Mouse (Mus musculus): ENCODE results near the gene Yy1. TPM values are rescaled to one million over a fixed set of nuclear protein-coding genes. Genes with fewer than 3 reads are reported as not detected.

Yy1 gene
- polyA plus RNA-seq, 1 experiment from 2014 or later, result 17.4 TPM

DNA sequence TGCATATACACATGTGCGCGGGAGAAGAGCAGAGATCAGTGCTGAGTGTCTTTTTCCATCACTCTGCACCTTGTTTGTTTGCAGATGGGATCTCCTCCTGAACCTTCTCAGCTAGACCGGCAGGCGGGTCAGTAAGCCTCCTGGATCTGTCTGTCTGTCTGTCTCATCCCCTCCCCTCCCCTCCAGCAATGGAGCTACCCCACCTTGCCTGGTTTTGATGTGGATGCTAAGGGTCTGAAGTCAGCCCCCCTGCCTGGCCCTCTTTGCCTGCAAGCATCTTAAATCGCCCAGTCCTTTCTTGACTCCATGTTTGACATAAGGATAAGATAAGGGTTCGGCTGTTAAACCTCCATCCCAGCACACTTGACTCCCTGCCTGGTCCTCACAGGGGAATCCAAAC, 32.8 kb upstream of the Yy1 start:
- no peak overlapping the region for H3K9ac ChIP-seq
- no peak overlapping the region for H3K4me2 ChIP-seq (replicated peaks)
- H3K27me3 ChIP-seq, result no peaks in the 10 kb centered on the region
- 85% methylated on average over 6 of the region's 6 CpGs for WGBS
- ATAC-seq (ENCODE audit: low FRiP score, low read depth), result no peak
- H3K9me3 ChIP-seq, result no peaks in the 10 kb centered on the region
- H3K36me3 ChIP-seq, result no peaks in the 10 kb centered on the region
- H3K4me3 ChIP-seq, result no peak overlapping the region
- H3K4me1 ChIP-seq, result peaks cover 3% of the 10 kb centered on the region; the same call in 1 of the 2 replicates
- H3K27ac ChIP-seq, result no peak overlapping the region

DNA sequence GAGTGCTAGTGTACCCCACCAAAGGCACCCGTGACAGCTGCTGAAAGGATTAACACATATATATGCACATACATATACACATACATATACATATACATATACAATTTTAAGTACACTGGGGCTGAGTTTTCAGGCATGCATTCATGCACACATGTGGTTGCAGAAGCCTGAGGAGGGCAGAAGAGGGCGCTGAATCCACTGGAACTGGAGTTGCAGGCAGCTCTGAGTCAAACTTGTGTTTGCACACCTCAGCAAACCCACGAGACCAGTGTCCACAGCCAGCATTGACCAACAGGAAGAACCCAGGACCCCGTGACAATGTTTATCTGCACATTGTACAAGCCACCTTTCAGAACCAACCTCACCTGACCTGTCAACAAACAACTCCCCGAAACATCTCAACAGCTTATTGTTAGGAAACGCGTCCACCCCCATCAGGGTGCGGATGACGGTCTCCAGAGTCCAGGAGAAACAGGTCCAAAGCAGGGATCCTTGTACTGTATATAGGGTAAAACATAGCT, 32.2 kb upstream of the Yy1 start:
- no peak for ATAC-seq (ENCODE audit: low FRiP score, low read depth)
- WGBS, result 73% methylated on average over 9 of the region's 9 CpGs
- no peak overlapping the region for H3K4me2 ChIP-seq (replicated peaks)

DNA sequence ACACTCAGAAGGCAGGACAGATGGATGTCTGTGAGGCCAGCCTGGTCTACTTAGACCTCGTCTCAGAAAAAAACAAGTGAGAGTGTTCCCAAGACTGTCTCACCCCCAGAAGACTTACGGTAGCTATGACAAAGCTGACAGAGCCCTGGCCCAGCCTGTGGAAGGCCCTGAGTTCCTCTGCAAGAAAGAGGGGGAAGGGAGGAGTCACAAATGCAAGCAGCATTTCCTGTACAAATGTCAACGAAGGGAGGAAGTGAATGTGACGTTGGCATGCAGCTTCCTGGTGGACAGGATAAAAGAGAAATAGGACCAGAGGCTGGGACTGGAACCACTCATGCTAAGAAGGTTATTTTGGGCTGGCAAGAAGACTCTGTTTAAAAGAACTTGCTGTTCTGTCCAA, 31.6 kb upstream of the Yy1 start:
- Histone ChIP-seq H3K4me2 (replicated peaks) (no peak overlapping the region), H3K27me3 (no peaks in the 10 kb centered on the region), H3K9me3 (no peaks in the 10 kb centered on the region), H3K4me1 (peaks cover 15% of the 10 kb centered on the region), H3K4me3 (no peak overlapping the region), H3K36me3 (no peaks in the 10 kb centered on the region), H3K9ac (no peak overlapping the region), H3K27ac (no peak overlapping the region)
- no peak for ATAC-seq (ENCODE audit: low FRiP score, low read depth)
- 61% methylated on average over 4 of the region's 4 CpGs for WGBS

More for the DNA sequence above, 32.2 kb upstream of the Yy1 start:
- peaks cover 9% of the 10 kb centered on the region for H3K4me1 ChIP-seq
- no peak overlapping the region for H3K4me3 ChIP-seq
- no peaks in the 10 kb centered on the region for H3K27me3 ChIP-seq
- no peaks in the 10 kb centered on the region for H3K9me3 ChIP-seq
- H3K36me3 ChIP-seq, result no peaks in the 10 kb centered on the region
- no peak overlapping the region for H3K27ac ChIP-seq
- H3K9ac ChIP-seq, result no peak overlapping the region

DNA sequence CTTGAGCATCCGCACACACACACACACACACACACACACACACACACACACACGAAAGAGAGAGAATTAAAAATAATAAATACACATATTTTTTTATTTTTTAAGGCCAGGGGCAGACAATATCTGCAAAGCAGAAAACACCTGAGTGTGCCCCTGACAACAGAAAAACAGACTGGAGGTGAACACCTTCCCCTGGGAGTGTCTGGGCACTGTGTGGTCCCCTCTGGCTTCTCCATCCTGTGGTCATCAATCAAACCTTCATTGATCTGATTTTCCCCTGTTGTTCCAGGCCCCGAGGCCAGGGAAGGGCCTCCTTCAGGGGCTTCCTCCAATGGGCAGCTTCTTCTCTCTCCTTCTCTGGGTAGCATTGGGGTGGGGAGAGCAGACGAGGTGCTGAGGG, 31.1 kb upstream of the Yy1 start:
- ATAC-seq (ENCODE audit: low FRiP score, low read depth), result no peak
- Histone ChIP-seq H3K36me3 (no peaks in the 10 kb centered on the region), H3K4me3 (no peak overlapping the region), H3K4me2 (replicated peaks) (no peak overlapping the region), H3K27ac (no peak overlapping the region), H3K9me3 (no peaks in the 10 kb centered on the region), H3K4me1 (peaks cover 20% of the 10 kb centered on the region), H3K9ac (no peak overlapping the region), H3K27me3 (no peaks in the 10 kb centered on the region)
- WGBS, result 74% methylated on average over 4 of the region's 4 CpGs

DNA sequence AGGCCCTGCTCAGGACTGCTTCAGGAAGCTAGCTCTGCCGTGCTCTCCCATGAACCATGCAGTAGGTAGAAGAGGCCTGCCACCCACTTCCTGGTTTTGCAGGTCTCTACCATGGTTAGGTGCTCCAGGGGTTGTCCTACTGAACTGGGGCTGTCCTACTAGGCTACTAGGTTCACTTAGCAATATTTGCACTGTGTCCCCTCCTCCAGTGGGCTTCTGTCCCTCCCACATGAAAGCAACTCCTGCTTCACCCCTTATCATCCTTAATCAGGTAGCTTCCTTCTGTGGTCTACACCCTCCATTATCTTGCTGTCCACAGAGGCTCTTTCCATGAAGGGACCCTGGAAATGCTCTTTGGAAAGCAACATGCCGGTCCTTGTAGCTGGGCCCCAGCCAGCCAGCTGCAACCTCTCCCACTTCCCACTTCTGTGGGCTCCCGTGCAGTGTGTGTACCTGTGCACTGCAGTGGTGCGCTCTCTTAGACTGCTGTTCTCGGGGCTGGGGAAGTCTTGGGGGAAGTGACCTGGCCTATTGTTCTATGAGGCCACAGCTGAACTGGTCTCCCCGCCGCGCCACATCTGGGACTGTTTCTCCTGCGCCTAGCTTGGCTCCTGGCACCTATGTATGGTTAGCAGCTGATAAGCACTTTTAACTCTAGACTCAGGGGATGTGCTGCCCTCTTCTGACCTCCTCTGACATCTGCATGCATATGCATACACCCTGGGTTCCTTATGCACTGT, 29.5 kb upstream of the Yy1 start:
- WGBS, result 68% methylated on average over 9 of the region's 9 CpGs
- no peaks in the 10 kb centered on the region for H3K9me3 ChIP-seq
- no peak for ATAC-seq (ENCODE audit: low FRiP score, low read depth)
- H3K9ac ChIP-seq, result no peak overlapping the region
- H3K4me3 ChIP-seq, result no peak overlapping the region
- H3K4me2 ChIP-seq (replicated peaks), result no peak overlapping the region
- H3K27me3 ChIP-seq, result no peaks in the 10 kb centered on the region
- no peak overlapping the region for H3K27ac ChIP-seq
- peaks cover 23% of the 10 kb centered on the region for H3K4me1 ChIP-seq
- H3K36me3 ChIP-seq, result no peaks in the 10 kb centered on the region

DNA sequence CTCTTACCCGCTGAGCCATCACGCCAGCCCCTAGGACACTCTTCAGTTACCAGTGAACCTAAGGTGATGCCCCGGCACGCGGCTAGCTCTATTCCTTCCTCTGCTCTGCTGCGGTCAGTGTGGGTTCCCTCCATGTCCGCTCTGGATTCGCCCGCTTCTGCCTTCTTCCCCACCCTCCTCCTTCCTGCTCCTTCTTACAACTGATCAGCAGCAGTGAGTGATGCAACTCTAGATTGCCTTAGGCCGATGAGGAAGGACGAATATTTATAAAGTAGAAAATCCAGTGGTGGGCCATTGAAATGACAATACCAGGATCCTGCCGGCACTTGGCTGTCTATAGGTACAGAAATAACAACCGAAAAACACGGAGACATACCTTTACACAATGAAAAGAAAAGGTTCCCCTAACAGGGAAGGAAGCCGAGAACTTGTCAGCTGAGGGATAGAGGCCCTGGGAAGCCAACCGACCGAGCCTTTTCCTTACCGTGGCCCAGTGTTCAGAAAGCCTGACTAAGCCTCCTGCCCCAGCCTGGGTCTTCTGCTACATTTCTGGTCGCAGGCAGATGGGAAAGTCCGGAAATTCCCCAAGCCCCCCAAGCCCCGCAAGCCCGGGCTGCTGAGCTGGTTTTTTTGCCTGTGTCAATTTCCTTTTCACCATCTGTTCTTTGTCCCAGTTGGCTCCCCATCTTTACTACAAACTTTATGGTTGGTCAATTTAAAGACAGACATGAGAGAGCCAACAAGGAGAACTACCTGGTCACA, 27.7 kb upstream of the Yy1 start:
- peaks cover 23% of the 10 kb centered on the region for H3K4me1 ChIP-seq
- no peaks in the 10 kb centered on the region for H3K27me3 ChIP-seq
- H3K9ac ChIP-seq, result peak overlapping the region; percentile 57
- no peaks in the 10 kb centered on the region for H3K36me3 ChIP-seq
- no peaks in the 10 kb centered on the region for H3K9me3 ChIP-seq
- ATAC-seq (ENCODE audit: low FRiP score, low read depth), result no peak
- 68% methylated on average over 22 of the region's 22 CpGs for WGBS
- H3K4me2 ChIP-seq (replicated peaks), result peak overlapping the region; percentile 63
- peak overlapping the region; percentile 87 for H3K27ac ChIP-seq
- H3K4me3 ChIP-seq, result peak overlapping the region; percentile 37

DNA sequence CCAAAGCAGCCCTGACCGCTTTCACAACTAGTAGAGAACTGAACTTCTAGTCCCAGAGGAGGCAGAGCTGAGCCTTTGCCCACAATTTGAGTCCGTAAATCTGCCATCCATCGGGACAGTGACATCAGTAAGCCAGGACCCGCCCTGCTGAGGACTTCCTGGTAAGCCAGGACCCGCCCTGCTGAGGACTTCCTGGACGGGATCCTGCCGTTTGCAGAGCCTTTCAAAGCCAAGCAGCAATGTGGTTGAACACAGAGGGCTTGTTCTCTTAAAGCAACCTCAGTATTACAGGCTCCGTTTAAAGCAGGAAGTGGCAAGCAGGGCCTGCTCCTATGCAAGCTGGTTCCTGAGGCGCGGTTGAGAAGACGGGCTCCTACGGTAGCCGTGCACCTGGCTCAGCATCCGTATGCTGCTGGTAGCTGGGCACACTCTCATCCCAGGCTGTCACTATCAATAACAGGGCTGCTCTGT, 27.0 kb upstream of the Yy1 start:
- Histone ChIP-seq H3K4me3 (peak overlapping the region; percentile 37), H3K36me3 (no peaks in the 10 kb centered on the region), H3K9ac (peak overlapping the region; percentile 57), H3K27ac (peak overlapping the region; percentile 87), H3K27me3 (no peaks in the 10 kb centered on the region), H3K4me1 (peaks cover 23% of the 10 kb centered on the region), H3K4me2 (replicated peaks) (peak overlapping the region; percentile 63), H3K9me3 (no peaks in the 10 kb centered on the region)
- WGBS, result 15% methylated on average over 14 of the region's 14 CpGs
- ATAC-seq (ENCODE audit: low FRiP score, low read depth), result peak; percentile 76

DNA sequence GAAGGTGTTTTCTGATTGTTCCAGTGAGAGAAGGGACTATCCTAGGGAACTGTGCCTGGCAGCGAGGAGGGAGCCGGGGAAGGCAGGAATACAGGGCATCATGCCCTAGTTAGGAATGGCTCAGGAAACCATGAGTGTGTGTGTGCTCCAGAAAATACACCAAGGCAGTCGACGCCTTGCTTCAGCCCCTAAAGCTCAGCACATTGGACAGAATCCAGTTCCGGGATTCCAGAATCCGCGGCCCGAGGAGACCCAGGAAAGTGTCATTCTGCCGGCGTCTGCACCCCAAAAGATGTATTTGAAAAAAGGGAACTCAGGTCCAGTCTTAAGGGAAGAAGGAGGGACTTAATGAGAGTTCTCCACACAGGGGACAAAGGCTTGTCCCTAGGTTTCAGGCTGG, 26.5 kb upstream of the Yy1 start:
- Histone ChIP-seq H3K9ac (peak overlapping the region; percentile 57), H3K4me2 (replicated peaks) (peak overlapping the region; percentile 63), H3K4me3 (peak overlapping the region; percentile 37), H3K36me3 (no peaks in the 10 kb centered on the region), H3K27ac (peak overlapping the region; percentile 87), H3K9me3 (no peaks in the 10 kb centered on the region), H3K27me3 (no peaks in the 10 kb centered on the region), H3K4me1 (peaks cover 23% of the 10 kb centered on the region)
- 58% methylated on average over 10 of the region's 10 CpGs for WGBS
- no peak for ATAC-seq (ENCODE audit: low FRiP score, low read depth)

DNA sequence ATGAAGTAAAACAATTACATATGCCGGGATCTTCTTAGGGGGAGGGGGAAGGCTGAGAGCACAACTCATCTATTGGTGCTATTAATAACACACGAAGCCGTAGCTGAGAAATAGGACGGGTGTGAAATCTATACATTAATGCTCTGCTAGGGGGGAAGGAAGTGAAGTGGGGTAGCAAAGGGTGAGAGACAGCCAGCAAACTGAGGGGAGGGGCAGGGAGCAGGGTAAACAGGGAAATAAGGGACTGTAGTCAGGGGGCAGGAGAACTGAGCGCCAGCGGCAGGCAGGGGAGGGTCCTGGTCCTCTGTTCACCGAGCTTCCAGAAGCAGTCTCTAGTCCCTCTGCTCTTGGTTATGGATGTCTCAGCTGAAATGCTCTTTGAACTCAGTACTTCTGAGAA, 25.9 kb upstream of the Yy1 start:
- Histone ChIP-seq H3K9ac (no peak overlapping the region), H3K4me2 (replicated peaks) (peak overlapping the region; percentile 63), H3K9me3 (no peaks in the 10 kb centered on the region), H3K4me1 (peaks cover 23% of the 10 kb centered on the region), H3K27ac (no peak overlapping the region; the same call in 1 of the 2 replicates), H3K4me3 (no peak overlapping the region), H3K27me3 (no peaks in the 10 kb centered on the region), H3K36me3 (no peaks in the 10 kb centered on the region)
- WGBS, result 57% methylated on average over 7 of the region's 7 CpGs
- ATAC-seq (ENCODE audit: low FRiP score, low read depth), result no peak

DNA sequence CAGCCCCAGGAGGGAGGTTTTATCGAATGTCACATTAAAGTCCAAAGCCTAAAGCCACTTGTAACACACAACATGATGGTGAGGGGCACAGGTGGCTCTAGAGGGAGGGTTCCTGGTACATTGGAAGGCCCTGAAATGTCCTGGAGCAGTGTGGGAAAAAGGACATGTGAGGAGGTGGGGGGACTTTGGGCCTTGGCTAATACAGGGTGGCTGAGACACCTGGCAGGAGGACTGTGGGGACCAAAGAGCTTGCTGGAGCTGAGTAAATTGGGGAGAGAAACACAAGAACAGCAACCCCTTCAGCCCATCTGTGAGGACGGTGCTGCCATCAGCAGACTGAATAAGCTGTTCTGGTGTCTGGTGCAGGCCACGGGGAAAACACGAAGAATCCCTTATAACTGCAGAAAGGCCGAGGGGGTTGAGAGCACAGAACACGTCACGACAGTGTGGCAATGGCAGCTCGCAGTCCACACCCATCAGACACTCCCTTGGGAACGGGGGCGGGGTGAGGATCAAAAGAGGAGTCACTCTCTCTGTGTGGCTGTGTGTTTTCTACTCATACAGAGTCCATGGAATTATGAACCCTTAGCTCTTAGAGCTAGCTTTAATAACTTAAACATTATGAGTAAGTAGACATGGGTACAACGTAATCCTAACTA, 24.4 kb upstream of the Yy1 start:
- H3K27me3 ChIP-seq, result no peaks in the 10 kb centered on the region
- WGBS, result 81% methylated on average over 11 of the region's 11 CpGs
- no peak overlapping the region for H3K4me3 ChIP-seq
- no peak overlapping the region for H3K4me2 ChIP-seq (replicated peaks)
- H3K36me3 ChIP-seq, result no peaks in the 10 kb centered on the region; the same call in 1 of the 2 replicates
- peaks cover 23% of the 10 kb centered on the region for H3K4me1 ChIP-seq
- ATAC-seq (ENCODE audit: low FRiP score, low read depth), result no peak
- no peaks in the 10 kb centered on the region for H3K9me3 ChIP-seq
- H3K9ac ChIP-seq, result no peak overlapping the region
- no peak overlapping the region for H3K27ac ChIP-seq

DNA sequence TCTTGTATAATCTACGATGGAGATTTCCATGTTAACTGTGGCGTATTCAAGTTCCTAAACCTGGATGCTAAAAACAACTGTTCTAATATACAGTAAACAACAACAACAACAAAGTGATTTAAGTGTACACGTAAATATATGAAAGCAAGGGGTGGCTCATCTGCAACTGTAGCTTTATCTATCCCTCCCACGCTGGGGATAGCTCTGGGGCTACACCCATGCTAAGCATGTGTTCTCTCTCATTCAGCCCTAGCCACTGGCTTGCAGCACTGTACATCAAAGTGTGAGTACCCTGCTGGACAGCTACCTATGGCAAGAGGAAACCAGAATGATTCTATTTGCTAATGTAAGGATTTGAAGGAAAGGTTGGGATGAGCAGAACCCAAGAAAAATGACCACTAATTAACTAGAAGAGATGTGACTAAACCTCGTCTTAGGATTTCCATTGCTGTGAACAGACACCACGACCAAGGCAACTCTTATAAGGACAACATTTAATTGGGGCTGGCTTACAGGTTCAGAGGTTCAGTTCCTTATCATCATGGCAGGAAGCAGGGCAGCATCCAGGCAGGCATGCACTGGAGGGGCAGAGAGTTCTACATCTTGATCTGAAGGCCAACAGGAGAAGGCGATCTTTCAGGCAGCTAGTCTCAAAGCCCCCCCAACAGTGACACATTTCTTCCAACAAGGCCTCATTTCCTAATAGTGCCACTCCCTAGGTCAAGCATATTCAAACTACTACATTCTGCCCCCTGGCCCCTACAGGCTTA, 12.5 kb upstream of the Yy1 start:
- WGBS, result 94% methylated on average over 7 of the region's 7 CpGs
- peaks cover 21% of the 10 kb centered on the region for H3K9me3 ChIP-seq
- H3K27me3 ChIP-seq, result no peaks in the 10 kb centered on the region
- no peak overlapping the region for H3K4me2 ChIP-seq (replicated peaks)
- peaks cover 67% of the 10 kb centered on the region for H3K36me3 ChIP-seq
- no peak overlapping the region for H3K9ac ChIP-seq
- no peaks in the 10 kb centered on the region for H3K4me1 ChIP-seq
- no peak overlapping the region for H3K4me3 ChIP-seq
- no peak overlapping the region for H3K27ac ChIP-seq
- ATAC-seq (ENCODE audit: low FRiP score, low read depth), result no peak
